Comparison of ENCODE assay signal across 9 mouse cellular contexts in genomic region chr11:101164351-101164665, GRCm38 (mm10). TPM values are rescaled to one million over a fixed set of nuclear protein-coding genes. Genes with fewer than 3 reads are reported as not detected.
A peak's percentile ranks its signal among the peaks of the same experiment; 100 is the strongest.
DNase-seq lines count a peak whose midpoint lies in the region; ATAC-seq lines count a peak whose summit lies in the region.
"Had no signal": no experiment of that assay in that cellular context is flagged by ENCODE, and none has a peak within 500 bp of the region (broad histone marks: within the 10 kb centered on the region; RNA-seq: fewer than 3 reads in every experiment).

No protein-coding gene starts in this region.

- H3K27me3 ChIP-seq in heart, embryonic 14.5 days (ENCODE audit: control insufficient read depth, insufficient read depth, low read length) = peaks cover 44% of the 10 kb centered on the region
- peaks cover 92% of the 10 kb centered on the region for H3K27me3 ChIP-seq in embryonic facial prominence, embryonic 10.5 days (replicated peaks; ENCODE audit: low read depth, poor library complexity, severe bottlenecking)
- H3K27me3 ChIP-seq in hindbrain, embryonic 13.5 days = peaks cover 91% of the 10 kb centered on the region
- H3K27me3 ChIP-seq in midbrain, embryonic 12.5 days = peaks cover 95% of the 10 kb centered on the region

- peak overlapping the region; percentile 60 for H3K4me2 ChIP-seq in heart, embryonic 14.5 days (ENCODE audit: low read length)
- H3K4me2 ChIP-seq in hindbrain, embryonic 13.5 days = peak overlapping the region; percentile 45
- peak overlapping the region; percentile 47 for H3K4me2 ChIP-seq in midbrain, embryonic 12.5 days (replicated peaks)

- no peak overlapping the region for H3K27ac ChIP-seq in heart, embryonic 14.5 days (replicated peaks in 1 of 2; ENCODE audit: control insufficient read depth in 1 of 2, insufficient read depth in 1 of 2, low read depth in 2 of 2, low read length in 2 of 2)
- no peak overlapping the region; the same call in 1 of the 2 replicates for H3K27ac ChIP-seq in embryonic facial prominence, embryonic 10.5 days (replicated peaks)
- H3K27ac ChIP-seq in hindbrain, embryonic 13.5 days = no peak overlapping the region
- no peak overlapping the region for H3K27ac ChIP-seq in midbrain, embryonic 12.5 days (replicated peaks)
- H3K27ac ChIP-seq: macrophage had no signal

- 29% methylated on average over 21 of the region's 21 CpGs for WGBS in heart, embryonic 14.5 days
- WGBS in embryonic facial prominence, embryonic 10.5 days = 2% methylated on average over 21 of the region's 21 CpGs
- WGBS in hindbrain, embryonic 13.5 days = 7% methylated on average over 21 of the region's 21 CpGs
- 1% methylated on average over 21 of the region's 21 CpGs for WGBS in midbrain, embryonic 12.5 days

- H3K9ac ChIP-seq in heart, embryonic 14.5 days (ENCODE audit: low read length) = peak overlapping the region; percentile 46; the same call in 1 of the 2 replicates
- peak overlapping the region; percentile 46 for H3K9ac ChIP-seq in hindbrain, embryonic 13.5 days
- no peak overlapping the region; the same call in 1 of the 2 replicates for H3K9ac ChIP-seq in midbrain, embryonic 12.5 days (replicated peaks)

- no peak for ATAC-seq in heart, embryonic 14.5 days (ENCODE audit: insufficient number of reproducible peaks, insufficient read depth, low FRiP score, low read depth)
- ATAC-seq in hindbrain, embryonic 13.5 days (ENCODE audit: low FRiP score) = no peak
- ATAC-seq in midbrain, embryonic 12.5 days (ENCODE audit: low FRiP score, low read depth) = no peak

- H3K4me3 ChIP-seq in heart, embryonic 14.5 days (ENCODE audit: control insufficient read depth in 1 of 2, insufficient read depth in 1 of 2, low read depth in 1 of 2, low read length in 2 of 2) = peak overlapping the region; percentile 26 to 34
- peak overlapping the region; percentile 54 for H3K4me3 ChIP-seq in embryonic facial prominence, embryonic 10.5 days
- H3K4me3 ChIP-seq in hindbrain, embryonic 13.5 days = peak overlapping the region; percentile 21
- peak overlapping the region; percentile 31 for H3K4me3 ChIP-seq in midbrain, embryonic 12.5 days

- peaks cover 72% of the 10 kb centered on the region for H3K36me3 ChIP-seq in heart, embryonic 14.5 days (ENCODE audit: control insufficient read depth, insufficient read depth, low read length)
- H3K36me3 ChIP-seq in embryonic facial prominence, embryonic 10.5 days (replicated peaks) = peaks cover 23% of the 10 kb centered on the region
- H3K36me3 ChIP-seq in hindbrain, embryonic 13.5 days = peaks cover 66% of the 10 kb centered on the region
- peaks cover 29% of the 10 kb centered on the region for H3K36me3 ChIP-seq in midbrain, embryonic 12.5 days

- H3K9me3 ChIP-seq in heart, embryonic 14.5 days (ENCODE audit: control insufficient read depth, low read length) = no peaks in the 10 kb centered on the region
- no peaks in the 10 kb centered on the region for H3K9me3 ChIP-seq in embryonic facial prominence, embryonic 10.5 days
- H3K9me3 ChIP-seq in hindbrain, embryonic 13.5 days = no peaks in the 10 kb centered on the region
- no peaks in the 10 kb centered on the region for H3K9me3 ChIP-seq in midbrain, embryonic 12.5 days

- H3K4me1 ChIP-seq in heart, embryonic 14.5 days (ENCODE audit: control insufficient read depth in 2 of 2, insufficient read depth in 2 of 2, low read length in 2 of 2) = peaks cover 8 to 10% of the 10 kb centered on the region in 2 experiments
- peaks cover 44% of the 10 kb centered on the region for H3K4me1 ChIP-seq in embryonic facial prominence, embryonic 10.5 days
- H3K4me1 ChIP-seq in hindbrain, embryonic 13.5 days (replicated peaks) = peaks cover 24% of the 10 kb centered on the region
- H3K4me1 ChIP-seq in midbrain, embryonic 12.5 days = peaks cover 15% of the 10 kb centered on the region

- no peak for DNase-seq in heart, adult 18-20 months
- peak; percentile 46 for DNase-seq in embryonic facial prominence, embryonic 10.5 days (ENCODE audit: low spot score)
- no peak for DNase-seq in right cerebral cortex, adult 18-20 months
- DNase-seq in testis, postnatal 10 days (ENCODE audit: low spot score) = no peak
- no peak for DNase-seq in adrenal gland, postnatal 25 days

RNA-seq across cellular contexts. Expression of gene Cntnap1, which starts 6.0 kb away (rescaled TPM):
- polyA plus RNA-seq in heart, embryonic 14.5 days (2014; fragmentation: Nextera tagmentation; extraction: Ambion mirVana) = 0.69 and 1.1 TPM in 2 replicates
- 1 to 10 TPM; 1.1 to 1.9 TPM for total RNA-seq in heart, adult 18-20 months (2021)
- 0.23 and 0.31 TPM in 2 replicates for polyA plus RNA-seq in embryonic facial prominence, embryonic 10.5 days (2016; fragmentation: Nextera tagmentation; extraction: Ambion mirVana)
- 2.6 and 2.8 TPM in 2 replicates for polyA plus RNA-seq in hindbrain, embryonic 13.5 days (2015; fragmentation: Nextera tagmentation; extraction: Ambion mirVana)
- polyA plus RNA-seq in midbrain, embryonic 12.5 days (2016; fragmentation: Nextera tagmentation; extraction: Ambion mirVana) = 0.74 and 0.94 TPM in 2 replicates
- 6.6 and 9.1 TPM in 2 replicates for total RNA-seq in adrenal gland, postnatal 25 days (2021)

RNA-seq across cellular contexts. Expression of gene Plekhh3, which starts 6.8 kb away (rescaled TPM):
- 11.3 and 12.8 TPM in 2 replicates for polyA plus RNA-seq in heart, embryonic 14.5 days (2014; fragmentation: Nextera tagmentation; extraction: Ambion mirVana)
- 10 to 100 TPM; 12.6 to 12.8 TPM for total RNA-seq in heart, adult 18-20 months (2021)
- polyA plus RNA-seq in embryonic facial prominence, embryonic 10.5 days (2016; fragmentation: Nextera tagmentation; extraction: Ambion mirVana) = 3.7 and 4.0 TPM in 2 replicates
- polyA plus RNA-seq in hindbrain, embryonic 13.5 days (2015; fragmentation: Nextera tagmentation; extraction: Ambion mirVana) = 8.7 and 10.2 TPM in 2 replicates
- polyA plus RNA-seq in midbrain, embryonic 12.5 days (2016; fragmentation: Nextera tagmentation; extraction: Ambion mirVana) = 12.3 and 12.6 TPM in 2 replicates
- 31.1 and 36.4 TPM in 2 replicates for total RNA-seq in adrenal gland, postnatal 25 days (2021)

RNA-seq across cellular contexts. Expression of gene Tubg2, which starts 8.6 kb away (rescaled TPM):
- 4.1 and 4.4 TPM in 2 replicates for polyA plus RNA-seq in heart, embryonic 14.5 days (2014; fragmentation: Nextera tagmentation; extraction: Ambion mirVana)
- 1 to 10 TPM; 2.3 to 3.7 TPM for total RNA-seq in heart, adult 18-20 months (2021)
- polyA plus RNA-seq in embryonic facial prominence, embryonic 10.5 days (2016; fragmentation: Nextera tagmentation; extraction: Ambion mirVana) = 4.9 and 5.7 TPM in 2 replicates
- 34.6 and 38.2 TPM in 2 replicates for polyA plus RNA-seq in hindbrain, embryonic 13.5 days (2015; fragmentation: Nextera tagmentation; extraction: Ambion mirVana)
- polyA plus RNA-seq in midbrain, embryonic 12.5 days (2016; fragmentation: Nextera tagmentation; extraction: Ambion mirVana) = 9.0 and 10.3 TPM in 2 replicates
- 5.7 and 6.4 TPM in 2 replicates for total RNA-seq in adrenal gland, postnatal 25 days (2021)

RNA-seq across cellular contexts. Expression of gene Ccr10, which starts 10.9 kb away (rescaled TPM):
- polyA plus RNA-seq in heart, embryonic 14.5 days (2014; fragmentation: Nextera tagmentation; extraction: Ambion mirVana) = 0.30 TPM in 1 of 2 replicates, not detected in the other
- total RNA-seq in heart, adult 18-20 months (2021) = not detected
- polyA plus RNA-seq in embryonic facial prominence, embryonic 10.5 days (2016; fragmentation: Nextera tagmentation; extraction: Ambion mirVana) = 0.16 TPM in 1 of 2 replicates, not detected in the other
- polyA plus RNA-seq in hindbrain, embryonic 13.5 days (2015; fragmentation: Nextera tagmentation; extraction: Ambion mirVana) = 0.13 and 0.18 TPM in 2 replicates
- polyA plus RNA-seq in midbrain, embryonic 12.5 days (2016; fragmentation: Nextera tagmentation; extraction: Ambion mirVana) = 0.10 and 0.17 TPM in 2 replicates
- total RNA-seq in adrenal gland, postnatal 25 days (2021) = 0.18 TPM in 1 of 2 replicates, not detected in the other
- polyA plus RNA-seq: macrophage had no signal

RNA-seq across cellular contexts. Expression of gene Tubg1, which starts 44.6 kb away (rescaled TPM):
- 63.1 and 68.6 TPM in 2 replicates for polyA plus RNA-seq in heart, embryonic 14.5 days (2014; fragmentation: Nextera tagmentation; extraction: Ambion mirVana)
- total RNA-seq in heart, adult 18-20 months (2021) = 10 to 100 TPM; 23.9 to 25.6 TPM
- polyA plus RNA-seq in embryonic facial prominence, embryonic 10.5 days (2016; fragmentation: Nextera tagmentation; extraction: Ambion mirVana) = 135 and 142 TPM in 2 replicates
- polyA plus RNA-seq in hindbrain, embryonic 13.5 days (2015; fragmentation: Nextera tagmentation; extraction: Ambion mirVana) = 79.6 and 84.0 TPM in 2 replicates
- 96.3 and 97.4 TPM in 2 replicates for polyA plus RNA-seq in midbrain, embryonic 12.5 days (2016; fragmentation: Nextera tagmentation; extraction: Ambion mirVana)
- total RNA-seq in adrenal gland, postnatal 25 days (2021) = 42.1 and 50.1 TPM in 2 replicates
